Mouse (Mus musculus) erythroblast, adult 5-6 weeks (primary cell): ENCODE data around the gene Rims3. TPM values are rescaled to one million over a fixed set of nuclear protein-coding genes. Genes with fewer than 3 reads are reported as not detected.

Experiments used
- ATAC-seq: replicated peaks from 2 replicates; pipeline ENCODE4 v1.8.0; 2016; ENCODE audit warnings: moderate number of reproducible peaks, mild to moderate bottlenecking, moderate TSS enrichment, inconsistent platforms; ENCODE audit not compliant: poor library complexity, low FRiP score, severe bottlenecking
- total RNA-seq, 2 experiments: library from RNA; stranded (forward) in 1 of 2; stranded (reverse) in 1 of 2; fragments of 150-400 nt in 1 of 2; fragments of 200-764, 138-1000 nt in 1 of 2; gene quantifications; 2 replicates each; pipeline versions ENCODE4 v1.2.3 to v1.2.4; 2015 to 2017; ENCODE audit warnings: low replicate concordance in 2 of 2

The Rims3 gene
- total RNA-seq, 2 experiments from 2014 or later, result 0.43 to 1.2 TPM

GRCm38 (mm10) chr4:120930736-120931135 lies 76.1 kb downstream of the Rims3 start:
- ATAC-seq, result no peak

- ATAC-seq, result no peak
Measured at GRCm38 (mm10) chr4:120935006-120935405, 80.4 kb downstream of the Rims3 start.

Other genes with a start within 250 kb of the Rims3 start
- 1.7 and 2.5 TPM in 2 replicates for gene Cited4, start 188.2 kb upstream of the Rims3 start, total RNA-seq (2015; ENCODE audit: low replicate concordance)
- 5.4 and 7.0 TPM in 2 replicates for gene Cited4, start 188.2 kb upstream of the Rims3 start, total RNA-seq (2017; ENCODE audit: low replicate concordance)
- not detected in 2 replicates for gene Kcnq4, start 106.2 kb upstream of the Rims3 start, total RNA-seq (2015; ENCODE audit: low replicate concordance)
- gene Kcnq4, start 106.2 kb upstream of the Rims3 start, total RNA-seq (2017; ENCODE audit: low replicate concordance), result not detected in 2 replicates
- gene Nfyc, start 23.2 kb upstream of the Rims3 start, total RNA-seq (2015; ENCODE audit: low replicate concordance), result 27.9 and 30.3 TPM in 2 replicates
- gene Nfyc, start 23.2 kb upstream of the Rims3 start, total RNA-seq (2017; ENCODE audit: low replicate concordance), result 30.0 and 36.3 TPM in 2 replicates
- gene Exo5, start 70.2 kb downstream of the Rims3 start, total RNA-seq (2015; ENCODE audit: low replicate concordance), result 7.5 and 21.1 TPM in 2 replicates
- 1.7 and 4.1 TPM in 2 replicates for gene Exo5, start 70.2 kb downstream of the Rims3 start, total RNA-seq (2017; ENCODE audit: low replicate concordance)
- gene Zfp69, start 96.9 kb downstream of the Rims3 start, total RNA-seq (2015; ENCODE audit: low replicate concordance), result 0.77 TPM in 1 of 2 replicates, not detected in the other
- gene Zfp69, start 96.9 kb downstream of the Rims3 start, total RNA-seq (2017; ENCODE audit: low replicate concordance), result 2.4 and 6.4 TPM in 2 replicates
- gene Smap2, start 162.4 kb downstream of the Rims3 start, total RNA-seq (2015; ENCODE audit: low replicate concordance), result 29.4 and 36.4 TPM in 2 replicates
- gene Smap2, start 162.4 kb downstream of the Rims3 start, total RNA-seq (2017; ENCODE audit: low replicate concordance), result 25.5 and 27.3 TPM in 2 replicates
- not detected in 2 replicates for gene Col9a2, start 184.6 kb downstream of the Rims3 start, total RNA-seq (2015; ENCODE audit: low replicate concordance)
- not detected in 2 replicates for gene Col9a2, start 184.6 kb downstream of the Rims3 start, total RNA-seq (2017; ENCODE audit: low replicate concordance)
- gene Zmpste24, start 243.4 kb downstream of the Rims3 start, total RNA-seq (2015; ENCODE audit: low replicate concordance), result 37.3 and 38.0 TPM in 2 replicates
- 19.0 and 27.3 TPM in 2 replicates for gene Zmpste24, start 243.4 kb downstream of the Rims3 start, total RNA-seq (2017; ENCODE audit: low replicate concordance)